Comparison of ENCODE assay signal across 8 mouse cellular contexts in genomic region chr5:137569665-137570064, GRCm38 (mm10). TPM values are rescaled to one million over a fixed set of nuclear protein-coding genes. Genes with fewer than 3 reads are reported as not detected.
A peak's percentile ranks its signal among the peaks of the same experiment; 100 is the strongest.
DNase-seq lines count a peak whose midpoint lies in the region; ATAC-seq and TF ChIP-seq lines count a peak whose summit lies in the region.

TSS of gene Tfr2 (plus strand) at chr5:137569840.

- WGBS in embryonic facial prominence, embryonic 15.5 days: 28% methylated on average over 9 of the region's 9 CpGs
- 25% methylated on average over 9 of the region's 9 CpGs for WGBS in kidney, adult 2 months

- peaks cover 9% of the 10 kb centered on the region for H3K27me3 ChIP-seq in embryonic facial prominence, embryonic 15.5 days
- no peaks in the 10 kb centered on the region for H3K27me3 ChIP-seq in kidney, adult 2 months (replicated peaks; ENCODE audit: control insufficient read depth, insufficient read depth, low read length)

- TF ChIP-seq POLR2A in kidney, adult 2 months (IDR thresholded peaks at IDR 0.05; ENCODE audit: low read depth, low read length): no peak

- peaks cover 0 to 17% of the 10 kb centered on the region in 2 experiments; a peak in 2 of 4 replicates for H3K4me1 ChIP-seq in ES-E14 (ENCODE audit: control insufficient read depth in 2 of 2, insufficient read depth in 2 of 2, low read length in 2 of 2, poor library complexity in 1 of 2)
- H3K4me1 ChIP-seq in embryonic facial prominence, embryonic 15.5 days: 0 out of 2 replicates have a peak, but pooled peaks cover 12% of the 10 kb centered on the region
- no peaks in the 10 kb centered on the region for H3K4me1 ChIP-seq in kidney, adult 2 months (ENCODE audit: control insufficient read depth, insufficient read depth, low read length)

- H3K9me3 ChIP-seq in ES-E14 (ENCODE audit: control insufficient read depth, insufficient read depth, low read depth, low read length): no peaks in the 10 kb centered on the region
- no peaks in the 10 kb centered on the region for H3K9me3 ChIP-seq in embryonic facial prominence, embryonic 15.5 days (replicated peaks)

- H3K36me3 ChIP-seq in ES-E14 (ENCODE audit: control insufficient read depth, insufficient read depth, low read length, poor library complexity, severe bottlenecking): no peaks in the 10 kb centered on the region
- no peaks in the 10 kb centered on the region for H3K36me3 ChIP-seq in embryonic facial prominence, embryonic 15.5 days
- H3K36me3 ChIP-seq in kidney, adult 2 months (ENCODE audit: control insufficient read depth, insufficient read depth, low read length): no peaks in the 10 kb centered on the region

- H3K4me2 ChIP-seq in embryonic facial prominence, embryonic 15.5 days (replicated peaks): no peak within 1 kb of the TSS

- in situ Hi-C loops in ES-E14 (cut with MboI; ENCODE audit: low sequenced_read_pairs in 2 of 2, unreplicated experiment in 2 of 2): no loop called here

- H3K27ac ChIP-seq in ES-E14 (ENCODE audit: insufficient read depth, low read depth, low read length, poor library complexity, severe bottlenecking): no peak within 1 kb of the TSS
- no peak within 1 kb of the TSS; the same call in 1 of the 2 replicates for H3K27ac ChIP-seq in embryonic facial prominence, embryonic 15.5 days (replicated peaks)
- H3K27ac ChIP-seq in kidney, adult 2 months (ENCODE audit: insufficient read depth, low read depth, low read length): no peak within 1 kb of the TSS

- TF ChIP-seq CTCF in kidney, adult 2 months (conservative IDR thresholded peaks at IDR 0.05; ENCODE audit: insufficient read depth, insufficient read length, low read depth, low read length): no peak

- no peak for ATAC-seq in frontal cortex, adult (ENCODE audit: low TSS enrichment)
- ATAC-seq in embryonic facial prominence, embryonic 15.5 days (ENCODE audit: insufficient number of reproducible peaks, low FRiP score, low TSS enrichment, low read depth): peak; percentile 37; the same call in 1 of the 2 replicates

- peak within 1 kb of the TSS; percentile 30 to 47; a peak in 2 of 4 replicates for H3K4me3 ChIP-seq in ES-E14 (ENCODE audit: insufficient read depth in 1 of 2, low read depth in 1 of 2, low read length in 2 of 2, poor library complexity in 1 of 2, severe bottlenecking in 1 of 2)
- H3K4me3 ChIP-seq in embryonic facial prominence, embryonic 15.5 days (replicated peaks): no peak within 1 kb of the TSS
- no peak within 1 kb of the TSS for H3K4me3 ChIP-seq in kidney, adult 2 months (ENCODE audit: insufficient read depth, low read depth, low read length)

- H3K9ac ChIP-seq in ES-E14 (ENCODE audit: insufficient read depth, low read depth, low read length, poor library complexity, severe bottlenecking): no peak within 1 kb of the TSS
- H3K9ac ChIP-seq in embryonic facial prominence, embryonic 15.5 days: no peak within 1 kb of the TSS

- no peak for DNase-seq in frontal cortex, adult 2 months (ENCODE audit: extremely low spot score in 1 of 2, low spot score in 1 of 2)
- DNase-seq in ES-E14 (ENCODE audit: low read depth, low spot score): peak; percentile 51
- peak; percentile 77 for DNase-seq in kidney, adult 2 months
- DNase-seq in lung, adult 18-20 months: peak; percentile 64 to 69
- peak; percentile 73 to 79 for DNase-seq in spleen, postnatal 36 days (ENCODE audit: low spot score in 2 of 2)
- DNase-seq in cerebellum, adult 9-11 months: no peak

TF ChIP-seq in ES-E14, 5 proteins besides CTCF, POLR2A, EP300 and RAD21:
- TF ChIP-seq ZNF384 (IDR thresholded peaks at IDR 0.05; ENCODE audit: low read depth, low read length) (no peak), ZC3H11A (IDR thresholded peaks at IDR 0.05; ENCODE audit: borderline replicate concordance, low read depth, low read length) (no peak), CHD2 (IDR thresholded peaks at IDR 0.05; ENCODE audit: low read depth, low read length) (no peak), MAFK (IDR thresholded peaks at IDR 0.05; ENCODE audit: insufficient read depth, low read depth, low read length) (no peak)

RNA-seq across cellular contexts. Expression of gene Tfr2, which starts in this region (rescaled TPM):
- polyA plus RNA-seq in frontal cortex, adult 2 months (2012; rRNA removed): 14.1 and 14.5 TPM in 2 replicates
- 3.7 and 7.6 TPM in 2 replicates for total RNA-seq in ES-E14 (2012; rRNA removed)
- polyA plus RNA-seq in embryonic facial prominence, embryonic 15.5 days (2015; fragmentation: Nextera tagmentation; extraction: Ambion mirVana): 1.5 and 2.0 TPM in 2 replicates
- 1.2 and 1.7 TPM in 2 replicates for polyA plus RNA-seq in kidney, adult 2 months (2012; rRNA removed)

Comparison
In these comparisons a context has a peak if more than half of its experiments do, and no peak if none do; other contexts are left out.
1. DNase-seq: peak in ES-E14 (single experiment), kidney, adult 2 months (single experiment), lung, adult 18-20 months (2 of 2) and spleen, postnatal 36 days (2 of 2); none in frontal cortex, adult 2 months (0 of 2) and cerebellum, adult 9-11 months (single experiment).
2. H3K4me3 ChIP-seq: peak in ES-E14 (2 of 2); none in embryonic facial prominence, embryonic 15.5 days (single experiment) and kidney, adult 2 months (single experiment).